1 mouse cellular context compared by ENCODE assay signal in the genomic region with DNA sequence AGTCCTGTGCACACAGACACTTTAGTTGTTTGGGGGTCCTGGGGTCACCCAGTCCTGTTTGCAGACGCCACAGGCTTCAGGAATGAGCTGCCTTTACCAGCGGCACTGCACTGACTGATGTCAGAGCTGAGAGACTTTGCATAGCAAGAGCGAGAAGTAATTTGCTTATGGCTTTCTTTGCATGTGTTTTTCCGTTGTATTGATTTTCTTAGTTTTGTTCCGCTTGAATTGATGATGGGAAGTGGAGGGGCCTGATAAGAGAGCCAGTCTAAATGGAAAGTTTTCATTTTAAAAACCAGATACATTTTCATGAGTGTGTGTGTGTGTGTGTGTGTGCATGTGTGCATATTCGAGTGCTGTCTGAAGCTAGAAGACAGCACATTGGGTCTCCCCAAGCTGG.
TF ChIP-seq lines count a peak whose summit lies in the region.

No protein-coding gene starts in this region.

TF ChIP-seq in CH12.LX, 34 proteins besides CTCF, POLR2A, EP300 and RAD21 (continued from another document):
- TF ChIP-seq MXI1 (IDR thresholded peaks at IDR 0.05; ENCODE audit: low read depth, low read length) (0 out of 2 replicates have a peak, but pooled peaks have one; percentile 16), MAFK (IDR thresholded peaks at IDR 0.05; ENCODE audit: insufficient replicate concordance, low read length) (peak; percentile 29; the same call in 1 of the 2 replicates), HCFC1 (IDR thresholded peaks at IDR 0.05; ENCODE audit: low read depth, low read length) (peak; percentile 19; the same call in 1 of the 2 replicates), ZC3H11A (IDR thresholded peaks at IDR 0.05; ENCODE audit: low read depth, low read length) (no peak), MAX (IDR thresholded peaks at IDR 0.05; ENCODE audit: low read length) (no peak), MAZ (IDR thresholded peaks at IDR 0.05; ENCODE audit: low read depth, low read length) (no peak)
